Mouse (Mus musculus): ENCODE measurements around the gene Hdac9. TPM values are rescaled to one million over a fixed set of nuclear protein-coding genes. Genes with fewer than 3 reads are reported as not detected.
A peak's percentile ranks its signal among the peaks of the same experiment; 100 is the strongest.
"Not testable (repeated sequence)": the region's sequence is repeated elsewhere in the genome, so short reads cannot be mapped to it uniquely, and the experiment has no call there.

Hdac9 gene
- polyA plus RNA-seq, 1 experiment = 6.0 TPM

GRCm38 (mm10) chr12:34489629-34490028 lies 427.3 kb downstream of the Hdac9 start:
- peaks cover 14% of the 10 kb centered on the region for H3K4me1 ChIP-seq (ENCODE audit: control insufficient read depth, insufficient read depth, low read length)

GRCm38 (mm10) chr12:34487666-34488065 lies 429.2 kb downstream of the Hdac9 start:
- Histone ChIP-seq H3K4me1 (ENCODE audit: control insufficient read depth, insufficient read depth, low read length) (peaks cover 16% of the 10 kb centered on the region), H3K4me3 (ENCODE audit: insufficient read depth, low read length) (no peak overlapping the region), H3K27ac (ENCODE audit: insufficient read depth, low read length) (peak overlapping the region; percentile 98)
- TF ChIP-seq POLR2A (IDR thresholded peaks at IDR 0.05; ENCODE audit: low read depth, low read length) (no peak), CTCF (IDR thresholded peaks at IDR 0.05; ENCODE audit: borderline replicate concordance, insufficient read depth, low read length) (no peak)

More at GRCm38 (mm10) chr12:34489629-34490028, 427.3 kb downstream of the Hdac9 start:
- TF ChIP-seq POLR2A (IDR thresholded peaks at IDR 0.05; ENCODE audit: low read depth, low read length) = no peak
- TF ChIP-seq CTCF (IDR thresholded peaks at IDR 0.05; ENCODE audit: borderline replicate concordance, insufficient read depth, low read length) = no peak
- H3K27ac ChIP-seq (ENCODE audit: insufficient read depth, low read length) = no peak overlapping the region
- no peak overlapping the region for H3K4me3 ChIP-seq (ENCODE audit: insufficient read depth, low read length)

GRCm38 (mm10) chr12:34487021-34487420 lies 429.9 kb downstream of the Hdac9 start:
- no peak for TF ChIP-seq CTCF (IDR thresholded peaks at IDR 0.05; ENCODE audit: borderline replicate concordance, insufficient read depth, low read length)
- Histone ChIP-seq H3K27ac (ENCODE audit: insufficient read depth, low read length) (peak overlapping the region; percentile 98), H3K4me1 (ENCODE audit: control insufficient read depth, insufficient read depth, low read length) (peaks cover 16% of the 10 kb centered on the region), H3K4me3 (ENCODE audit: insufficient read depth, low read length) (no peak overlapping the region)

GRCm38 (mm10) chr12:34486016-34486415 lies 430.9 kb downstream of the Hdac9 start:
- Histone ChIP-seq H3K4me3 (ENCODE audit: insufficient read depth, low read length) (no peak overlapping the region), H3K4me1 (ENCODE audit: control insufficient read depth, insufficient read depth, low read length) (peaks cover 16% of the 10 kb centered on the region), H3K27ac (ENCODE audit: insufficient read depth, low read length) (no peak overlapping the region)
- TF ChIP-seq CTCF (IDR thresholded peaks at IDR 0.05; ENCODE audit: borderline replicate concordance, insufficient read depth, low read length) (no peak), POLR2A (IDR thresholded peaks at IDR 0.05; ENCODE audit: low read depth, low read length) (no peak)

GRCm38 (mm10) chr12:34481702-34482101 lies 435.2 kb downstream of the Hdac9 start:
- TF ChIP-seq CTCF (IDR thresholded peaks at IDR 0.05; ENCODE audit: borderline replicate concordance, insufficient read depth, low read length) = no peak
- TF ChIP-seq POLR2A (IDR thresholded peaks at IDR 0.05; ENCODE audit: low read depth, low read length) = no peak
- no peak overlapping the region for H3K27ac ChIP-seq (ENCODE audit: insufficient read depth, low read length)
- peaks cover 9% of the 10 kb centered on the region for H3K4me1 ChIP-seq (ENCODE audit: control insufficient read depth, insufficient read depth, low read length)
- no peak overlapping the region for H3K4me3 ChIP-seq (ENCODE audit: insufficient read depth, low read length)

GRCm38 (mm10) chr12:34472949-34473651 lies 443.8 kb downstream of the Hdac9 start:
- no peak overlapping the region for H3K4me3 ChIP-seq (ENCODE audit: insufficient read depth, low read length)
- H3K4me1 ChIP-seq (ENCODE audit: control insufficient read depth, insufficient read depth, low read length) = no peaks in the 10 kb centered on the region
- TF ChIP-seq CTCF (IDR thresholded peaks at IDR 0.05; ENCODE audit: borderline replicate concordance, insufficient read depth, low read length) = no peak
- no peak for TF ChIP-seq POLR2A (IDR thresholded peaks at IDR 0.05; ENCODE audit: low read depth, low read length)
- H3K27ac ChIP-seq (ENCODE audit: insufficient read depth, low read length) = 0 out of 2 replicates have a peak overlapping the region, but pooled peaks have one; percentile 8

- Histone ChIP-seq H3K27ac (ENCODE audit: insufficient read depth, low read length) (0 out of 2 replicates have a peak overlapping the region, but pooled peaks have one; percentile 8), H3K4me3 (ENCODE audit: insufficient read depth, low read length) (no peak overlapping the region)
Observed at GRCm38 (mm10) chr12:34472542-34472941, 444.4 kb downstream of the Hdac9 start.

GRCm38 (mm10) chr12:34461728-34462127 lies 455.2 kb downstream of the Hdac9 start:
- Histone ChIP-seq H3K27ac (ENCODE audit: insufficient read depth, low read length) (no peak overlapping the region), H3K4me1 (ENCODE audit: control insufficient read depth, insufficient read depth, low read length) (no peaks in the 10 kb centered on the region), H3K4me3 (ENCODE audit: insufficient read depth, low read length) (no peak overlapping the region)
- TF ChIP-seq POLR2A (IDR thresholded peaks at IDR 0.05; ENCODE audit: low read depth, low read length) = no peak
- no peak for TF ChIP-seq CTCF (IDR thresholded peaks at IDR 0.05; ENCODE audit: borderline replicate concordance, insufficient read depth, low read length)

More at GRCm38 (mm10) chr12:34472542-34472941, 444.4 kb downstream of the Hdac9 start:
- no peaks in the 10 kb centered on the region for H3K4me1 ChIP-seq (ENCODE audit: control insufficient read depth, insufficient read depth, low read length)
- TF ChIP-seq POLR2A (IDR thresholded peaks at IDR 0.05; ENCODE audit: low read depth, low read length) = no peak; the same call in 1 of the 2 replicates
- TF ChIP-seq CTCF (IDR thresholded peaks at IDR 0.05; ENCODE audit: borderline replicate concordance, insufficient read depth, low read length) = no peak

GRCm38 (mm10) chr12:34452643-34453042 lies 464.3 kb downstream of the Hdac9 start:
- Histone ChIP-seq H3K4me3 (ENCODE audit: insufficient read depth, low read length) (no peak overlapping the region), H3K4me1 (ENCODE audit: control insufficient read depth, insufficient read depth, low read length) (no peaks in the 10 kb centered on the region), H3K27ac (ENCODE audit: insufficient read depth, low read length) (no peak overlapping the region)
- no peak for TF ChIP-seq CTCF (IDR thresholded peaks at IDR 0.05; ENCODE audit: borderline replicate concordance, insufficient read depth, low read length)
- no peak for TF ChIP-seq POLR2A (IDR thresholded peaks at IDR 0.05; ENCODE audit: low read depth, low read length)

GRCm38 (mm10) chr12:34451198-34451597 lies 465.7 kb downstream of the Hdac9 start:
- no peak for TF ChIP-seq POLR2A (IDR thresholded peaks at IDR 0.05; ENCODE audit: low read depth, low read length)
- 0 out of 2 replicates have a peak, but pooled peaks have one; percentile 35 for TF ChIP-seq CTCF (IDR thresholded peaks at IDR 0.05; ENCODE audit: borderline replicate concordance, insufficient read depth, low read length)
- Histone ChIP-seq H3K27ac (ENCODE audit: insufficient read depth, low read length) (no peak overlapping the region), H3K4me1 (ENCODE audit: control insufficient read depth, insufficient read depth, low read length) (no peaks in the 10 kb centered on the region), H3K4me3 (ENCODE audit: insufficient read depth, low read length) (no peak overlapping the region)

GRCm38 (mm10) chr12:34444724-34445123 lies 472.2 kb downstream of the Hdac9 start:
- H3K4me1 ChIP-seq (ENCODE audit: control insufficient read depth, insufficient read depth, low read length); H3K4me3 ChIP-seq (ENCODE audit: insufficient read depth, low read length); H3K27ac ChIP-seq (ENCODE audit: insufficient read depth, low read length): not testable (repeated sequence)
